Mouse (Mus musculus): ENCODE data around the gene Adamts16. TPM values are rescaled to one million over a fixed set of nuclear protein-coding genes. Genes with fewer than 3 reads are reported as not detected.

Gene Adamts16
- polyA plus RNA-seq (2021; fragmentation: Nextera tagmentation), result 0.22 and 0.25 TPM in 2 replicates
- long read RNA-seq, experiment 1, partial matches to known transcripts, result 1 of 2 reads
- long read RNA-seq, experiment 1, other reads (novel, unspliced or antisense), result 1 of 2 reads
- long read RNA-seq, experiment 2, partial matches to known transcripts, result 0 of 1 reads
- long read RNA-seq, experiment 2, other reads (novel, unspliced or antisense), result 1 of 1 reads

GRCm38 (mm10) chr13:70841421-70841904 is at the start of gene Adamts16:
Gene Adamts16, minus strand, starts transcription at chr13:70841811.

Other genes starting within 250 kb of the Adamts16 start
- gene Ice1, start 204.2 kb downstream of the Adamts16 start, polyA plus RNA-seq (2021; fragmentation: Nextera tagmentation), result 5.8 and 7.8 TPM in 2 replicates